Mouse (Mus musculus) forebrain, postnatal 0 days (tissue): ENCODE measurements at regions not wholly inside any gene's neighbourhood (a gene's known extent, or its start where the extent isn't known, plus 50 kb on each side); places are given as distances from the start of the nearest gene placed in this dataset.

Experiments
- ATAC-seq: fragments of 200-750 bp; cut with Nextera tagmentation; 2 replicates; pipeline ENCODE4 v1.8.0; 2017; ENCODE audit warnings: mild to moderate bottlenecking, moderate library complexity
- DNase-seq: peaks from one replicate; pipeline ENCODE4 v3.0.0-alpha.2; 2015
- H3K27ac ChIP-seq: fragments of 300-500 bp; sonication (generic); 2 replicates; pipeline ENCODE4 v1.5.1; 2014; ENCODE audit warnings: low read depth, mild to moderate bottlenecking, antibody characterized with exemption, low read length, moderate library complexity, mixed read lengths
- H3K27me3 ChIP-seq: fragments of 300-500 bp; sonication (generic); 2 replicates; pipeline ENCODE4 v1.6.1; 2014; ENCODE audit warnings: mild to moderate bottlenecking, low read length, mixed read lengths; ENCODE audit not compliant: insufficient read depth
- H3K36me3 ChIP-seq: fragments of 300-500 bp; sonication (generic); 2 replicates; pipeline ENCODE4 v1.6.1; 2014; ENCODE audit warnings: mild to moderate bottlenecking, moderate library complexity; ENCODE audit not compliant: insufficient read depth
- H3K4me1 ChIP-seq: fragments of 300-500 bp; sonication (generic); 2 replicates; pipeline ENCODE4 v1.6.1; 2014; ENCODE audit warnings: antibody characterized with exemption; ENCODE audit not compliant: insufficient read depth
- H3K4me2 ChIP-seq: fragments of 300-500 bp; sonication (generic); 2 replicates; pipeline ENCODE4 v1.6.1; 2014; ENCODE audit warnings: low read depth, mild to moderate bottlenecking, moderate library complexity
- H3K4me3 ChIP-seq: fragments of 300-500 bp; sonication (generic); 2 replicates; pipeline ENCODE4 v1.5.1; 2014; ENCODE audit warnings: low read depth, low read length, mixed read lengths
- H3K9ac ChIP-seq: fragments of 300-500 bp; sonication (generic); 2 replicates; pipeline ENCODE4 v1.6.1; 2014; ENCODE audit warnings: mild to moderate bottlenecking
- H3K9me3 ChIP-seq: fragments of 300-500 bp; sonication (generic); 2 replicates; pipeline ENCODE4 v1.6.1; 2016; ENCODE audit warnings: low read length
- CTCF ChIP-seq: sonication (generic); IDR thresholded peaks from 2 replicates; pipeline ENCODE4 v1.5.1; 2016; ENCODE audit warnings: antibody characterized with exemption, control low read depth, low read depth
- WGBS: fragments of 180-500 bp; shearing (Covaris S2); extraction: QIAGEN DNeasy Blood & Tissue Kit; methylation state at CpG from one replicate; pipeline ENCODE4 v1.1.7; 2014; 5-methylcytosine and 5-hydroxymethylcytosine counted together

- ATAC-seq: no peak
- 93% methylated on average over 13 of the region's 13 CpGs for WGBS
- DNase-seq: no peak
Measured at GRCm38 (mm10) chr6:143431896-143432450, 265.0 kb downstream of the Etnk1 start.

GRCm38 (mm10) chr6:143437367-143438271 is 270.6 kb downstream of the Etnk1 start:
- Histone ChIP-seq H3K4me3 (no peak overlapping the region), H3K27ac (no peak overlapping the region)

More at GRCm38 (mm10) chr6:143431896-143432450, 265.0 kb downstream of the Etnk1 start:
- no peak for TF ChIP-seq CTCF
- H3K27me3 ChIP-seq: no peaks in the 10 kb centered on the region
- no peak overlapping the region for H3K27ac ChIP-seq
- no peak overlapping the region for H3K4me3 ChIP-seq
- H3K36me3 ChIP-seq: no peaks in the 10 kb centered on the region
- no peaks in the 10 kb centered on the region for H3K4me1 ChIP-seq
- H3K9me3 ChIP-seq: no peaks in the 10 kb centered on the region
- no peak overlapping the region for H3K9ac ChIP-seq
- H3K4me2 ChIP-seq: no peak overlapping the region

GRCm38 (mm10) chr6:143438272-143438591 is 271.2 kb downstream of the Etnk1 start:
- no peak overlapping the region for H3K4me3 ChIP-seq
- WGBS: 43% methylated on average over 5 of the region's 5 CpGs
- DNase-seq (no peak), ATAC-seq (no peak)
- H3K9me3 ChIP-seq: no peaks in the 10 kb centered on the region
- no peak overlapping the region for H3K27ac ChIP-seq
- H3K9ac ChIP-seq: no peak overlapping the region
- 0 out of 2 replicates have a peak, but pooled peaks cover 3% of the 10 kb centered on the region for H3K4me1 ChIP-seq
- TF ChIP-seq CTCF: no peak
- H3K36me3 ChIP-seq: no peaks in the 10 kb centered on the region
- no peak overlapping the region for H3K4me2 ChIP-seq
- H3K27me3 ChIP-seq: no peaks in the 10 kb centered on the region

More at GRCm38 (mm10) chr6:143437367-143438271, 270.6 kb downstream of the Etnk1 start:
- 0 out of 2 replicates have a peak, but pooled peaks cover 3% of the 10 kb centered on the region for H3K4me1 ChIP-seq
- H3K9me3 ChIP-seq: no peaks in the 10 kb centered on the region
- ATAC-seq (0 out of 2 replicates have a peak, but pooled peaks have one; percentile 16), DNase-seq (peak; percentile 33)
- WGBS: 39% methylated on average over 32 of the region's 32 CpGs
- H3K4me2 ChIP-seq: peak overlapping the region; percentile 18
- no peak for TF ChIP-seq CTCF
- 0 out of 2 replicates have a peak overlapping the region, but pooled peaks have one; percentile 1 for H3K9ac ChIP-seq
- H3K27me3 ChIP-seq: no peaks in the 10 kb centered on the region
- H3K36me3 ChIP-seq: no peaks in the 10 kb centered on the region

GRCm38 (mm10) chr6:143439484-143439883 is 272.5 kb downstream of the Etnk1 start:
- Histone ChIP-seq H3K4me1 (0 out of 2 replicates have a peak, but pooled peaks cover 3% of the 10 kb centered on the region), H3K4me3 (no peak overlapping the region), H3K27ac (no peak overlapping the region), H3K9me3 (no peaks in the 10 kb centered on the region), H3K9ac (no peak overlapping the region), H3K27me3 (no peaks in the 10 kb centered on the region), H3K36me3 (no peaks in the 10 kb centered on the region), H3K4me2 (no peak overlapping the region)
- peak; percentile 26 for DNase-seq
- ATAC-seq: no peak
- no peak for TF ChIP-seq CTCF
- 67% methylated on average over 10 of the region's 10 CpGs for WGBS

- Histone ChIP-seq H3K9ac (no peak overlapping the region), H3K36me3 (no peaks in the 10 kb centered on the region), H3K9me3 (no peaks in the 10 kb centered on the region), H3K4me3 (no peak overlapping the region), H3K27ac (no peak overlapping the region), H3K27me3 (no peaks in the 10 kb centered on the region), H3K4me1 (0 out of 2 replicates have a peak, but pooled peaks cover 3% of the 10 kb centered on the region), H3K4me2 (no peak overlapping the region)
- ATAC-seq (no peak), DNase-seq (peak; percentile 48)
- 0 out of 2 replicates have a peak, but pooled peaks have one; percentile 10 for TF ChIP-seq CTCF
- 73% methylated on average over 15 of the region's 15 CpGs for WGBS
Measured at GRCm38 (mm10) chr6:143440237-143440950, 273.4 kb downstream of the Etnk1 start.

- no peaks in the 10 kb centered on the region for H3K27me3 ChIP-seq
- 88% methylated on average over 8 of the region's 8 CpGs for WGBS
- 0 out of 2 replicates have a peak, but pooled peaks cover 3% of the 10 kb centered on the region for H3K4me1 ChIP-seq
- no peak for TF ChIP-seq CTCF
- ATAC-seq (no peak), DNase-seq (no peak)
- no peaks in the 10 kb centered on the region for H3K36me3 ChIP-seq
- H3K9ac ChIP-seq: no peak overlapping the region
- H3K4me2 ChIP-seq: no peak overlapping the region
- no peaks in the 10 kb centered on the region for H3K9me3 ChIP-seq
- no peak overlapping the region for H3K4me3 ChIP-seq
- no peak overlapping the region for H3K27ac ChIP-seq
Measured at GRCm38 (mm10) chr6:143442361-143442760, 275.3 kb downstream of the Etnk1 start.
